Mouse (Mus musculus): ENCODE results near the gene Pnmt. TPM values are rescaled to one million over a fixed set of nuclear protein-coding genes. Genes with fewer than 3 reads are reported as not detected.
"Not testable (repeated sequence)": the region's sequence is repeated elsewhere in the genome, so short reads cannot be mapped to it uniquely, and the experiment has no call there.

The Pnmt gene
- polyA plus RNA-seq, 1 experiment, result not detected

DNA sequence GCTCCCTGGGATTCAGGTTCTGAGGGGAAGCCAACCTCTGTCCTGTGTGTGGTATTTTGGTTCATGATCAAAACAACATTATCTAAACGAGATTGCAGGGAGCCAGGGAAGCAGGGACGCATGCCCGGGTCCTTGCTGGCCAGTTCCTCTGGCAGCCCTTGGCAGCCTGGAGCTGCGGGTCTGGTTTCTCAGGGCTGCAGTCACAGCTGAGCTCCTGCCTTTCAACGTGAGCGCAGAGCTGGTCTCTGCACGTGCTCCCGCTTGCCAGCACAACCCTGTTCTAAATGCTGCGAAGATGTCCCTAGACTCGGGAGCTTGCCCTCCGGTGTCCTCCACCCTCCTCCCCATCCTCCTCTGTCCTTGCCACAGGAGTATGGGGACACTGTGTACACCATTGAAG is 8.5 kb upstream of the Pnmt start:
- Histone ChIP-seq H3K4me3 (replicated peaks) (no peak overlapping the region), H3K4me1 (ENCODE audit: control insufficient read depth) (no peaks in the 10 kb centered on the region), H3K36me3 (ENCODE audit: control insufficient read depth) (peaks cover 72% of the 10 kb centered on the region), H3K9me3 (ENCODE audit: control insufficient read depth, low read length) (no peaks in the 10 kb centered on the region), H3K27me3 (ENCODE audit: control insufficient read depth) (no peaks in the 10 kb centered on the region)
- TF ChIP-seq GATA1 (IDR thresholded peaks at IDR 0.05; ENCODE audit: low read length), result no peak
- no peak for TF ChIP-seq TAL1 (IDR thresholded peaks at IDR 0.05; ENCODE audit: low read length)

DNA sequence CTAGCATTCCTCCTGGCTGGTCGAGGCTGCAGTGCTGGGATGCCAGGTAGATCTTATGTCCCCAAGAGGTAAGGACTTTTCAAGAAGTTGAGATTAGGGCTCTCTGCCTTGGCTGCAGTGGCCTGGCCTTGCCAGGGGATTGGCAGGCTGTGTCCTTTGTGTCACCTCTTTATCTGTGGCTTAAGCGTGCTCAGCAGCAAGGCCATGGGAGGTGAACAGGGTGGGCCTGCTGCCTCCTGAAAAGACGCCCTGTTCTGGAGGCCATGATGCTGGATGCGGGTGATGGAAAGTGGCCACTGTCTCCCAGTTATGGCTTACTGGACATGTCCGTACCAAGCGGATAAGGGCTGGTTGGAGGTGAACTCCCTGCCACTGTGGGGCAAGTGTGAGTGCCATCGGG is 6.9 kb upstream of the Pnmt start:
- Histone ChIP-seq H3K27me3 (ENCODE audit: control insufficient read depth) (peaks cover 12% of the 10 kb centered on the region), H3K4me3 (replicated peaks) (no peak overlapping the region), H3K9me3 (ENCODE audit: control insufficient read depth, low read length) (no peaks in the 10 kb centered on the region), H3K4me1 (ENCODE audit: control insufficient read depth) (no peaks in the 10 kb centered on the region), H3K36me3 (ENCODE audit: control insufficient read depth) (peaks cover 65% of the 10 kb centered on the region)
- TF ChIP-seq TAL1 (IDR thresholded peaks at IDR 0.05; ENCODE audit: low read length) (no peak), GATA1 (IDR thresholded peaks at IDR 0.05; ENCODE audit: low read length) (no peak)

DNA sequence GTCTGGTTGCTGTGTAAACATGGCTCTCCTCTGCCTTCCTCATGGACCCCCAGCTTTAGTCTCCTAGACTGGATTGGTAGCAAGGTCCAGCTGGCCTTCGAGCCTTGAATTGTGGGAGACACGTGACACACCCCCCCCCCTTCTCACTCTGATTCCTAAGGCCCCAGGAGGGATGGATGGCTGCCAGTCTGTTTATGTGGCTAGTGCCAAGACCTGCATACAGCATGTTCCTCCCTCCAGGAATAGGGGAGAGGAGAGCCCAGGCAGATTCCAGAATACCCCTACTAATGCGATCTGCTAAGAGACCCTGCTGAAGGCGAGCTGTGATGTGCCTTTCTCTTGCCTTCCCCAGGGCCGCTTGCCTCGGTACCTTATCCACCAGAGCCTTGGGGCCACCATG is 6.1 kb upstream of the Pnmt start:
- Histone ChIP-seq H3K9me3 (ENCODE audit: control insufficient read depth, low read length) (no peaks in the 10 kb centered on the region), H3K36me3 (ENCODE audit: control insufficient read depth) (peaks cover 57% of the 10 kb centered on the region)

DNA sequence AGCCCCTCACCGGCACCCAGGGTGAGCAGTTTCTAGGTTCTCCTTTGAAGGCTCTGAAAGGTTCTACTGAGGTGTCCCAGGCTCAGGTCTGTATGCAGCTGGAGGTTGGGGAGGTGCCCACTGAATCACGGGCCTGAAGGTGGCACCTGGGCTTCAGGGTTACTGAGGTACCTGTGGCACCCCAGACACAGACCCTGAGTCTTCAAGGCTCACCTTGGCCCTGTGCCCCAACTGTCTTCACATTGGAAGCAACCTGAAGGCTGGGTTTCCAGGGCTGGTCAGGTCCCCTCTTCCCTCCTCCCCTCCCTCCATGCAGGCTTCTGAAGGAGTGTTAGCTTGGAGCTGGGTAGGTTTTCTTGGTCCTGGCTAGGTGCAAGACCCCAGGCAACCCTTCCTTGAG is 4.6 kb upstream of the Pnmt start:
- TF ChIP-seq GATA1 (IDR thresholded peaks at IDR 0.05; ENCODE audit: low read length), result no peak
- TF ChIP-seq TAL1 (IDR thresholded peaks at IDR 0.05; ENCODE audit: low read length), result no peak
- H3K36me3 ChIP-seq (ENCODE audit: control insufficient read depth), result peaks cover 42% of the 10 kb centered on the region

More for the DNA sequence above, 6.1 kb upstream of the Pnmt start:
- no peak for TF ChIP-seq GATA1 (IDR thresholded peaks at IDR 0.05; ENCODE audit: low read length)
- TF ChIP-seq TAL1 (IDR thresholded peaks at IDR 0.05; ENCODE audit: low read length), result no peak
- Histone ChIP-seq H3K4me3 (replicated peaks) (no peak overlapping the region), H3K27me3 (ENCODE audit: control insufficient read depth) (peaks cover 20% of the 10 kb centered on the region), H3K4me1 (ENCODE audit: control insufficient read depth) (no peaks in the 10 kb centered on the region)

DNA sequence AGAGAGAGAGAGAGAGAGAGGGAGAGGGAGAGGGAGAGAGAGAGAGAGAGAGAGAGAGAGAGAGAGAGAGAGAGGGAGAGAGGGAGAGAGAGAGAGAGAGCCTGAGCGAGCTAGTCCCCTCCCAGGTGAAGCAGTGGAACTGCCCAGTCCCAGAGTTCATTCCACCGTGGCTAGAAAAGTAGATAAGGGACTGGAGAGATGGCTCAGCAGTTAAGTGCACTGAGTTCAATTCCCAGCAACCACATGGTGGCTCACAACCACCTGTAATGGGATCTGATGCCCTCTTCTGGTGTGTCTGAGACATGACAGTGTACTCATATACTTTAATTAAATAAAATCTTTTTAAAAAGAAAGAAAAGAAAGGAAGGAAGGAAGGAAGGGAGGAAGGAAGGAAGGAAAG is 3.8 kb upstream of the Pnmt start:
- not testable (repeated sequence) for H3K4me3 ChIP-seq (replicated peaks); H3K4me1 ChIP-seq (ENCODE audit: control insufficient read depth); H3K9me3 ChIP-seq (ENCODE audit: control insufficient read depth, low read length)
- Histone ChIP-seq H3K27me3 (ENCODE audit: control insufficient read depth) (peaks cover 43% of the 10 kb centered on the region), H3K36me3 (ENCODE audit: control insufficient read depth) (peaks cover 34% of the 10 kb centered on the region)

More for the DNA sequence above, 4.6 kb upstream of the Pnmt start:
- peaks cover 35% of the 10 kb centered on the region for H3K27me3 ChIP-seq (ENCODE audit: control insufficient read depth)
- no peak overlapping the region for H3K4me3 ChIP-seq (replicated peaks)
- no peaks in the 10 kb centered on the region; the same call in none of the 2 replicates for H3K4me1 ChIP-seq (ENCODE audit: control insufficient read depth)
- H3K9me3 ChIP-seq (ENCODE audit: control insufficient read depth, low read length), result no peaks in the 10 kb centered on the region

DNA sequence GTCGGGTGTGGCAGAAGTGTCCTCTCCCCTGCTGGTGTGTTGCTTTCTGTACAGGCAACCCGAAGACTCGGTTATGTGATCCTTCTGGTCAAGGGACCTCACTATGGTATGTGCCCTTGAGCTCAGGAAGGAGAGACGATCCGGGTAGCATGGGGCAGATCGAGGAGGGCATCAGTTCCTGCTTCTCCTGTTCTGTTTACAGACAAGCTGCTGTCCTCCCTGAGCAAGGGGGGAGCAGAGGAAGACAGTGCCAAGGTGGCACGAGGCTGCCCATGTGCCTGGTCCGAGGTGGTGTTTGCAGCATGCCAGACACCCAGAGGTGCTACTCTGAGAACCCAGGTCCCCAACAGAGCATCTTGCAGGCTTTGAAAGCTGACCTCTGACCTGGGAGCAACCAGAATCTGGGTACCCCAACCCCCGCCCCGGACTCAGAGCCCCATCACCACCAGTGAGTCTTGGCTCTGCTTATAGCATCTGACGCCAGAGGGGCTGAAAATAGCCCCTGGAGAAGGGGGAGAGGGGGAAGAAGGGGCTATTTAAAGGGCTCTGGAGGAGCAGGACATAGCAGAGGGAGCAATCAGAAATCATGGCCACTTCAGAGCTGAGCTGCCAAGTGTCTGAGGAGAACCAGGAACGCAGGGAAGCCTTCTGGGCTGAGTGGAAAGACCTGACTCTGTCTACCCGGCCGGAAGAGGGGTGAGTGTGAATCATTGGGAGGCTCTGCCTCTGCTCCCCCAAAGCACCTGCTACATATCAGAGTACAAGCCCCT is 2.8 kb upstream of the Pnmt start, which contains the start of gene Tcap:
Gene Tcap, plus strand, starts transcription at position 551 of the 770 bp plus-strand sequence.
- Histone ChIP-seq H3K36me3 (ENCODE audit: control insufficient read depth) (peaks cover 24% of the 10 kb centered on the region), H3K27me3 (ENCODE audit: control insufficient read depth) (peaks cover 53% of the 10 kb centered on the region), H3K4me3 (replicated peaks) (no peak within 1 kb of the TSS), H3K9me3 (ENCODE audit: control insufficient read depth, low read length) (no peaks in the 10 kb centered on the region), H3K4me1 (ENCODE audit: control insufficient read depth) (no peaks in the 10 kb centered on the region; the same call in none of the 2 replicates)
- TF ChIP-seq GATA1 (IDR thresholded peaks at IDR 0.05; ENCODE audit: low read length), result no peak
- TF ChIP-seq TAL1 (IDR thresholded peaks at IDR 0.05; ENCODE audit: low read length), result no peak

DNA sequence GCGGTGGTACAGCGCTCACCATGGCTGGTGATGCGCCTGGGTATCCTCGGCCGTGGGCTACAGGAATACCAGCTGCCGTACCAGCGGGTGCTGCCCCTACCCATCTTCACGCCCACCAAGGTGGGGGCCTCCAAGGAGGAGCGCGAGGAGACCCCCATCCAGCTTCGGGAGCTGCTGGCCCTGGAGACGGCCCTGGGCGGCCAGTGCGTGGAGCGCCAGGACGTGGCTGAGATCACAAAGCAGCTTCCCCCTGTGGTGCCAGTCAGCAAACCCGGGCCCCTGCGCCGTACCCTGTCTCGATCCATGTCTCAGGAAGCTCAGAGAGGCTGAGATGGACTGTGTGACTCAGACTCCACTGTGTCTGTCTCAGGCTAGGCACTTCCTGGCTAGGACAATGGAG is 2.0 kb upstream of the Pnmt start:
- peaks cover 54% of the 10 kb centered on the region for H3K27me3 ChIP-seq (ENCODE audit: control insufficient read depth)
- H3K9me3 ChIP-seq (ENCODE audit: control insufficient read depth, low read length), result no peaks in the 10 kb centered on the region

DNA sequence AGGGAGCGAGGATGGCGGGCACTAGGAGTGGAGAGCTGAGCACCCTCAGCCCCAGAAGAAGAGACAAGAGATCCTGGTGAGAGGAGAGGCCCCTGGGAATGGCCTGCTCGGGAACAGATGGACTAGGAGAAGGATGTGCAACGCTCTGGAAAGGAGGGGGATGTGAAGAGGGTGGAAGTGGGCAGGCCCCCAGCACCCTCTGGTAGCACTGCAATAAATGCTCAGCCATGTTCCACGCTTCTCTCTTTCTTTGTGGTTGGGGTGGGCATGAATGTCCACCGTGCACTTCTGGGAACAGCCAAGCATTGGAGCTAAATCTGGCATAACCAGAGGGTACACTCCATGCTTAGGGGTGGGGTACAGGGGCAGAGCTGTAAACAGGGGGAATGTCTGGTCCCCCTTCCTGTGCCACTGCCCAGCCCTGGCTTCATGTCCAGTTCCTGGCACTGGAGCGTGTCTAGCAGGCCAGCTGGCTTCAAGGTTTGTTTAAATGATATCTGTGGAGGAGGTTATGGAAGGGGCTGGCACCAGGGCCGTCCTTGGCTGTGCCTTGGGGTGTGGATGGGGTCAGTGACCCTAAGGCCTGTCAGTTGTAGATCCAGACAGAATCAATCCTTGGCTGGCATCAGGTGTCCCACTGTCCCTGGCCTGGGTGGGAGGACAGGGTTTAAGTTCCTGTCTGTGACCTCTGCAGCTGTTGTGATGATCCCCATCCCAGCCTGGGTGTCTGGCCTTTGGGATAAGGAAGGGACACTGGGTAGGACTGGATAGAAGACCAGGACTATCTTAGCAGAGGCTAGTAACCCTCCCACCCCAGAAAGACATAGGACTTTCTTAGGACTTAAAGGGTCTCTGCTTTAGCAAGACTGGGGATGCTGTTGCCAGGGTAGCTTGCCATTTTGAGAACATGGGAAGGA is 1.3 kb upstream of the Pnmt start:
- Histone ChIP-seq H3K4me1 (ENCODE audit: control insufficient read depth) (peaks cover 2% of the 10 kb centered on the region), H3K4me3 (replicated peaks) (no peak overlapping the region), H3K27me3 (ENCODE audit: control insufficient read depth) (peaks cover 54% of the 10 kb centered on the region), H3K36me3 (ENCODE audit: control insufficient read depth) (peaks cover 9% of the 10 kb centered on the region), H3K9me3 (ENCODE audit: control insufficient read depth, low read length) (no peaks in the 10 kb centered on the region)
- TF ChIP-seq TAL1 (IDR thresholded peaks at IDR 0.05; ENCODE audit: low read length) (no peak), GATA1 (IDR thresholded peaks at IDR 0.05; ENCODE audit: low read length) (no peak)

More for the DNA sequence above, 2.0 kb upstream of the Pnmt start:
- peaks cover 16% of the 10 kb centered on the region for H3K36me3 ChIP-seq (ENCODE audit: control insufficient read depth)
- no peak overlapping the region for H3K4me3 ChIP-seq (replicated peaks)
- TF ChIP-seq TAL1 (IDR thresholded peaks at IDR 0.05; ENCODE audit: low read length) (no peak), GATA1 (IDR thresholded peaks at IDR 0.05; ENCODE audit: low read length) (no peak)
- H3K4me1 ChIP-seq (ENCODE audit: control insufficient read depth), result peaks cover 1% of the 10 kb centered on the region

DNA sequence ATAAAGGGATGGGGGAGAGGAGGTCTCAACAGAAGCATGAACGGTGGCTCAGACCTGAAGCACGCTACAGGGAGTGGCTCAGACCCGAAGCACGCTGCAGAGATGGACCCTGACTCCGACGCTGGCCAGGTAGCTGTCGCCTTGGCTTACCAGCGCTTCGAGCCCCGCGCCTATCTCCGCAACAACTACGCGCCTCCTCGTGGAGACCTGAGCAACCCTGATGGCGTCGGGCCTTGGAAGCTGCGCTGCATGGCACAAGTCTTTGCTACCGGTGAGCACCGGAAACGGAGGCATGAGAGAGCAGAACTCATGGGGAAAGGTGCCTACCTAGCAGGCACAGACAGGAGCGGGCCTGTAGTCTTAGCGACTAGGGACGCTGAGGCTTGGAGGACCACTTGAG is 346 bp downstream of the Pnmt start:
- Histone ChIP-seq H3K27me3 (ENCODE audit: control insufficient read depth) (peaks cover 54% of the 10 kb centered on the region), H3K4me3 (replicated peaks) (no peak overlapping the region)

More for the DNA sequence above, 346 bp downstream of the Pnmt start:
- H3K9me3 ChIP-seq (ENCODE audit: control insufficient read depth, low read length), result no peaks in the 10 kb centered on the region
- H3K36me3 ChIP-seq (ENCODE audit: control insufficient read depth), result no peaks in the 10 kb centered on the region; the same call in 1 of the 2 replicates
- TF ChIP-seq TAL1 (IDR thresholded peaks at IDR 0.05; ENCODE audit: low read length) (no peak), GATA1 (IDR thresholded peaks at IDR 0.05; ENCODE audit: low read length) (no peak)
- H3K4me1 ChIP-seq (ENCODE audit: control insufficient read depth), result peaks cover 11% of the 10 kb centered on the region
